Mouse (Mus musculus) kidney, adult 2 months (tissue): ENCODE measurements around the gene Rapgef4. TPM values are rescaled to one million over a fixed set of nuclear protein-coding genes. Genes with fewer than 3 reads are reported as not detected.

Source experiments
- DNase-seq: peaks from one replicate; pipeline ENCODE4 v3.0.0; 2021
- H3K27ac ChIP-seq: fragments of 200-500 bp; 2 replicates; pipeline ENCODE4 v1.5.1; 2012; ENCODE audit warnings: low read depth, low read length, control low read depth, inconsistent platforms; ENCODE audit not compliant: insufficient read depth
- H3K27me3 ChIP-seq: fragments of 200-500 bp; replicated peaks from 2 replicates; pipeline ENCODE4 v1.6.1; 2012; ENCODE audit warnings: mild to moderate bottlenecking, moderate library complexity, low read length, inconsistent platforms; ENCODE audit not compliant: control insufficient read depth, insufficient read depth
- H3K36me3 ChIP-seq: fragments of 200-500 bp; 2 replicates; pipeline ENCODE4 v1.6.1; 2012; ENCODE audit warnings: mild to moderate bottlenecking, moderate library complexity, low read length, inconsistent platforms; ENCODE audit not compliant: control insufficient read depth, insufficient read depth
- H3K4me1 ChIP-seq: fragments of 200-500 bp; 2 replicates; pipeline ENCODE4 v1.6.1; 2011; ENCODE audit warnings: low read length; ENCODE audit not compliant: control insufficient read depth, insufficient read depth
- H3K4me3 ChIP-seq: fragments of 200-500 bp; 2 replicates; pipeline ENCODE4 v1.5.1; 2011; ENCODE audit warnings: mild to moderate bottlenecking, low read depth, low read length, control low read depth; ENCODE audit not compliant: insufficient read depth
- CTCF ChIP-seq: fragments of 200-500 bp; conservative IDR thresholded peaks from 2 replicates; pipeline ENCODE4 v1.5.1; 2011; ENCODE audit warnings: low read depth, mild to moderate bottlenecking, control low read depth, low read length, moderate library complexity, mixed read lengths; ENCODE audit not compliant: insufficient read depth, insufficient read length
- POLR2A ChIP-seq: fragments of 200-500 bp; IDR thresholded peaks from one replicate; pipeline ENCODE4 v1.6.1; 2011; ENCODE audit warnings: low read depth, low read length, control low read depth
- WGBS: fragments of 180-500 bp; shearing (Covaris S2); methylation state at CpG from one replicate; pipeline ENCODE4 v1.1.7; 2018; 5-methylcytosine and 5-hydroxymethylcytosine counted together
- polyA plus RNA-seq: library from polyadenylated mRNA; depleted of rRNA; stranded (reverse); fragments of >200 nt; gene quantifications from 2 replicates; pipeline ENCODE4 v1.2.3, GENCODE M21; 2012

Rapgef4 gene
- polyA plus RNA-seq, 1 experiment = 6.2 TPM

DNA sequence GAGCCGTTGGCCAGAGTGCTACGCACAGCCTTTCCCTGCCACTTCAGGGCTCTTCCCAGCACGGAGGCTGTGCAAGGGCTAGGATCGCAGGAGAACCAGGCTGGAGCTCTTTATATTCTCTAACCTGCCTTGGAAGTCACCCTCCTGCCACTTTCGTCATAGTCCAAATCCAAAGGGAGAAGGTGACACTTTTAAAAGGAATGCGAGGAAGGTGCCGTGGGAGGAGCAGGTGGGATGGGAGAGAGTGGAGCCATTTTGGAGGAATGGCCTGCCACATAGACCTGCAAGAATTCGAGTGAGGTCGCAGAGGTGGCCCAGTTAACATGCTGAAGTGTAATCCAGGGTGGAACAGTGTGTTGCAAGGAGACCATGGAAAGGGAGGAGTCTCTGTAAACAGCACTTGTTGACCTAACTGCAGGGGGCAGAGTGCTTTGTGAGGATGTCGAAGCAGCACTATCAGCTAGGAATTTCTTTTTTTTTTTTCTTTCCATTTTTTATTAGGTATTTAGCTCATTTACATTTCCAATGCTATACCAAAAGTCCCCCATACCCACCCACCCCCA lies 94.0 kb downstream of the Rapgef4 start:
- no peak for TF ChIP-seq CTCF
- no peak for TF ChIP-seq POLR2A
- WGBS = 86% methylated on average over 10 of the region's 10 CpGs
- Histone ChIP-seq H3K4me1 (no peaks in the 10 kb centered on the region), H3K4me3 (no peak overlapping the region), H3K27ac (no peak overlapping the region), H3K27me3 (no peaks in the 10 kb centered on the region), H3K36me3 (no peaks in the 10 kb centered on the region)
- no peak for DNase-seq

DNA sequence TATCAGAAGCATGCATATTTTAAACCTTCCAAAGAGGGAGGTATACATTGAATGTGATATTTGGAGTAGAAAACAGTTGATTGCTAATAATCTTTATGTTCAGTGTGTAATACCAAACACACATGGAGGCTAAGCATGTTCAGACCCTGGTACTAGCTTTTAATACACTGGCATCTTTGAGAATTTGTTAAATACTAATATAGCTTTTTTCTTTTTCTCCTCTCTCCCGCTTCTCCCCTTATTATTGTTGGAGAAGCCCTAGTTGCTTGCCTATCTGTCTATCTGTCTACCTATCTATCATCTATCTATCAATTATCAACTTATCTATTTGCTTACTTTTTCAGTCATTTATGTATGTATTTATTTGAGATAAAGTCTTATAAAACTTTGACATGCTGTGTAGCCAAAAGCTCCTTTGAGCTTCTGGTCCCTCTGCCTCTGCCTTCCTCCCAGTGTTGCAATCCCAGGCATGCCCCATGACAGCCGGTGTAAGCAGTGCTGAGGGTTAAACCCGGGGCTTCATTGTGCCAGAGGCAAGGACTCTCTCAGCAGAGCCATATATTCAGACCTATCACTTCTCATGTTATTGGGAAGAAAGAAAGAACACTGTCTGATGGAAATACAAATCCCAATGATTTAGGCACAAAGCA lies 96.6 kb downstream of the Rapgef4 start:
- Histone ChIP-seq H3K4me3 (no peak overlapping the region), H3K4me1 (no peaks in the 10 kb centered on the region), H3K27me3 (no peaks in the 10 kb centered on the region), H3K27ac (no peak overlapping the region), H3K36me3 (no peaks in the 10 kb centered on the region)
- TF ChIP-seq CTCF (no peak), POLR2A (no peak)
- no peak for DNase-seq
- 79% methylated on average over 3 of the region's 3 CpGs for WGBS

DNA sequence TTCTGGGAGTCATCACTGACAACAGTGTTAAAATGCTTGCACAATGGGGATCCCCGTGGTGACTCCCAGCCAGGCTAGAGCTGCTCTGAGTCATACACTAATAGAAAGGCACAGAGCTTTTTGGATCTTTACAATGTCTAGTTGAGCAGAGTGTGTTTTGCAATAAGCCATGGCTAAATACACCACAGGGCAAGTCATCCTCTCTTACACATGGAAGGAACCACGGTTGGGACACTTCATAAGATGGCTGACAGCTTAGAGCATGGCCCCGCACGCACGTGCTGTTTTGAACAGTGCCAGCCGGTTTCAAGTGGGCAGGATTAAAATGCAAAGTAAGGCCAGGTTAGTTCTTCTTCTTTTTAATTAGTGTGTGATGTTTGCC lies 97.1 kb downstream of the Rapgef4 start:
- H3K4me3 ChIP-seq = no peak overlapping the region
- 85% methylated on average over 6 of the region's 6 CpGs for WGBS
- no peaks in the 10 kb centered on the region for H3K36me3 ChIP-seq
- H3K4me1 ChIP-seq = no peaks in the 10 kb centered on the region
- no peak overlapping the region for H3K27ac ChIP-seq
- no peak for DNase-seq
- TF ChIP-seq CTCF (no peak), POLR2A (no peak)
- H3K27me3 ChIP-seq = no peaks in the 10 kb centered on the region

DNA sequence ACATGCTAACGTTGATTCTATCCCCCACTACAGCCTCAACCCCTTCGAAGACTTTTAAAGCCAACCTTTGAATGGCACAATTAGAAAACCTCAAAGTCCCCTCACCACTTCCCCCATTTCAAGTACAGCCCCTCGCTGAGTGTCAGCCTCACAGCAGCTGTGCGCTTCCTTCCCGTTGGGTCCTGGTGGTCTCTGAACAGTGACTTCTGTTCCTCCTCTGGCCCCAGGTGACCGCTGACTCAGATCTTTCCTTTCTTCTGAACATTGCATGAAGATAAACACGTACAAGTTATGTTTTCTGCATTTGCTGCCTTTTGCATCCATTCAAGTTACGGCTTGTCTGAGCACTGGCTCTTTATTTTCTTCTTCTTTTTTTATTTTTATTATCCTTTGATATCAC lies 98.1 kb downstream of the Rapgef4 start:
- no peak for DNase-seq
- 75% methylated on average over 8 of the region's 8 CpGs for WGBS
- no peaks in the 10 kb centered on the region for H3K4me1 ChIP-seq
- no peaks in the 10 kb centered on the region for H3K36me3 ChIP-seq
- no peak overlapping the region for H3K27ac ChIP-seq
- H3K4me3 ChIP-seq = no peak overlapping the region
- TF ChIP-seq CTCF (no peak), POLR2A (no peak)
- no peaks in the 10 kb centered on the region for H3K27me3 ChIP-seq

DNA sequence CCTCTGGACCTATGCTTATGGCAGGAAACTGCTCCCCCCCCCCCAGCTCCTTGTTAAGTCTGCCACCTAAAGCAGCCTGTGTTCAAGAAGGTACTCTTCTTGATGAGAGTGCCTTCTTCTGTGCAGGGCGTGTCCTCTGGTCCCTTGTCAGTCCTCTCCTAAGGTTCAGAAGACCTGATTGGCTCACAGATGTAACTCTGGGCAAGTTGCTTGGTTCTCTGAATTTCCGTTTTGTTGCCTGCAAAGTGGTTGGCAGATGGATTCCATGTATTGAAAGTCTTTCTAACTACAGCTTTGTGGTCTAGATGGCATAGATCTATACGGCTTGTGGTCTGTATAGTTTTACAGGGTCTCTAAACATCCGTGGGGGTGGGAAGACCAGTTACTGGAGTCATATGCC lies 101.8 kb downstream of the Rapgef4 start:
- Histone ChIP-seq H3K27me3 (no peaks in the 10 kb centered on the region), H3K4me1 (no peaks in the 10 kb centered on the region), H3K4me3 (no peak overlapping the region), H3K27ac (no peak overlapping the region), H3K36me3 (no peaks in the 10 kb centered on the region)
- TF ChIP-seq CTCF = no peak
- TF ChIP-seq POLR2A = no peak
- 89% methylated on average over 4 of the region's 4 CpGs for WGBS
- DNase-seq = no peak

DNA sequence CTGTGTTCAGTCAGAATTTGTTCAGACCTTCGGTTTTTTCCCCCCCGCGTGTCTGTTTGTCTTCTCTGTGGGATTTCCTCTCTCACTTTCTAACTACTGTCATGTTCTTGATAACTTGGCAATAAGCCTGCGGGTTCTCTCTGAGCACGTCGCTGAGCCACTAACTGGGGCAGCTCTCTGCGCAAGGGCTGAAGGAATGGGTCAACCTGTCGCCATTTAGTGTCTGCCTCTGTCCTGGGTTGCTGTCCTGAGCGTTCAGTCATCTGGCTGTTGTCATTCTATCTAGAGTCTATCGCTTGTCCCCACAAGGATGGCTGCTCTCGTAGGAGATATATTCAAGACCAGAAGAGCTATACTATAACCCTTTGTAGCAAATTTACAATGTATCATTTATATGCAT lies 107.8 kb downstream of the Rapgef4 start:
- WGBS = 85% methylated on average over 11 of the region's 11 CpGs
- H3K4me3 ChIP-seq = no peak overlapping the region
- no peaks in the 10 kb centered on the region; the same call in 1 of the 2 replicates for H3K27me3 ChIP-seq

DNA sequence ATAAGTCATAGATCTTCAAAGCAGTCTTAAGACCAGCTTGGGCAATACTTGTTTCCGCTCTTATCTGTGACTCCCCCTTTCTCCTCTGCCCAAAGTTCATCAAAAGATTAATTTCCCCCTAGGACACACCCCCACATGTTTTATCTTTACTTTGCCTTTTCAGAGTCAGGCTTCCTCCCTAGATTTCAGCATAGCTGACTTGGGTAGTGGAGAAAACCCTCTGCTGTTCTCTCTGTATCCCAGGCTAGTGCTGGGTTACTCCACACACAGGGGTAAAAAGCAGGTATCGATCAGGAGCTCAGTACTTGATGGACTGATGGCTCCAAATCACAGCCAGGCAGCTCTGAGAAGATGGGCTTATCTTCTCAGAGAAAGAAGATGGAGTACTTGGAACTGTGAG lies 109.0 kb downstream of the Rapgef4 start:
- H3K4me1 ChIP-seq = 0 out of 2 replicates have a peak, but pooled peaks cover 5% of the 10 kb centered on the region
- TF ChIP-seq POLR2A = no peak
- no peaks in the 10 kb centered on the region; the same call in 1 of the 2 replicates for H3K27me3 ChIP-seq
- WGBS = 83% methylated on average over 2 of the region's 2 CpGs
- no peak overlapping the region for H3K4me3 ChIP-seq
- H3K36me3 ChIP-seq = no peaks in the 10 kb centered on the region
- H3K27ac ChIP-seq = no peak overlapping the region
- no peak for DNase-seq

More for the DNA sequence above, 107.8 kb downstream of the Rapgef4 start:
- H3K36me3 ChIP-seq = no peaks in the 10 kb centered on the region
- DNase-seq = no peak
- TF ChIP-seq CTCF = no peak
- TF ChIP-seq POLR2A = no peak
- H3K4me1 ChIP-seq = 0 out of 2 replicates have a peak, but pooled peaks cover 5% of the 10 kb centered on the region
- no peak overlapping the region for H3K27ac ChIP-seq
